Mouse (Mus musculus): ENCODE measurements at regions not wholly inside any gene's neighbourhood (a gene's known extent, or its start where the extent isn't known, plus 50 kb on each side); places are given as distances from the start of the nearest gene placed in this dataset.

GRCm38 (mm10) chr2:51236852-51237251 is 87.9 kb upstream of the Rnd3 start:
- Histone ChIP-seq H3K4me3 (ENCODE audit: low read depth, low read length) (no peak overlapping the region), H3K27ac (ENCODE audit: low read length) (no peak overlapping the region), H3K27me3 (ENCODE audit: control insufficient read depth, insufficient read depth, low read length) (no peaks in the 10 kb centered on the region), H3K36me3 (ENCODE audit: control insufficient read depth, insufficient read depth, low read length) (no peaks in the 10 kb centered on the region), H3K4me1 (ENCODE audit: control insufficient read depth, insufficient read depth, low read length) (peaks cover 6% of the 10 kb centered on the region), H3K9ac (replicated peaks; ENCODE audit: low read depth, low read length) (no peak overlapping the region), H3K9me3 (ENCODE audit: control insufficient read depth, low read depth, low read length) (no peaks in the 10 kb centered on the region), H3K4me2 (replicated peaks; ENCODE audit: low read depth, low read length) (no peak overlapping the region)
- WGBS = 29% methylated on average over 3 of the region's 3 CpGs
- ATAC-seq (ENCODE audit: insufficient number of reproducible peaks, insufficient read depth, low FRiP score, low read depth) = no peak

- Histone ChIP-seq H3K4me3 (ENCODE audit: low read depth, low read length) (no peak overlapping the region), H3K9me3 (ENCODE audit: control insufficient read depth, low read depth, low read length) (no peaks in the 10 kb centered on the region), H3K36me3 (ENCODE audit: control insufficient read depth, insufficient read depth, low read length) (no peaks in the 10 kb centered on the region), H3K4me2 (replicated peaks; ENCODE audit: low read depth, low read length) (no peak overlapping the region), H3K27ac (ENCODE audit: low read length) (no peak overlapping the region), H3K4me1 (ENCODE audit: control insufficient read depth, insufficient read depth, low read length) (peaks cover 6% of the 10 kb centered on the region), H3K27me3 (ENCODE audit: control insufficient read depth, insufficient read depth, low read length) (no peaks in the 10 kb centered on the region), H3K9ac (replicated peaks; ENCODE audit: low read depth, low read length) (no peak overlapping the region)
- ATAC-seq (ENCODE audit: insufficient number of reproducible peaks, insufficient read depth, low FRiP score, low read depth) = no peak
- 43% methylated on average over 5 of the region's 5 CpGs for WGBS
These were observed 85.5 kb upstream of the Rnd3 start for GRCm38 (mm10) chr2:51234427-51234826.

- H3K9me3 ChIP-seq (ENCODE audit: control insufficient read depth, low read depth, low read length) = no peaks in the 10 kb centered on the region
- H3K4me3 ChIP-seq (ENCODE audit: low read depth, low read length) = no peak overlapping the region
- no peak for ATAC-seq (ENCODE audit: insufficient number of reproducible peaks, insufficient read depth, low FRiP score, low read depth)
- H3K27ac ChIP-seq (ENCODE audit: low read length) = no peak overlapping the region
- 38% methylated on average over 1 of the region's 1 CpGs for WGBS
- no peaks in the 10 kb centered on the region for H3K27me3 ChIP-seq (ENCODE audit: control insufficient read depth, insufficient read depth, low read length)
- 0 out of 2 replicates have a peak, but pooled peaks cover 3% of the 10 kb centered on the region for H3K4me1 ChIP-seq (ENCODE audit: control insufficient read depth, insufficient read depth, low read length)
- H3K4me2 ChIP-seq (replicated peaks; ENCODE audit: low read depth, low read length) = no peak overlapping the region
- H3K9ac ChIP-seq (replicated peaks; ENCODE audit: low read depth, low read length) = no peak overlapping the region
- no peaks in the 10 kb centered on the region for H3K36me3 ChIP-seq (ENCODE audit: control insufficient read depth, insufficient read depth, low read length)
These were observed 73.9 kb upstream of the Rnd3 start for GRCm38 (mm10) chr2:51222851-51223250.

- H3K27ac ChIP-seq (ENCODE audit: low read length) = no peak overlapping the region; the same call in 1 of the 2 replicates
- no peak overlapping the region for H3K4me3 ChIP-seq (ENCODE audit: low read depth, low read length)
- H3K4me1 ChIP-seq (ENCODE audit: control insufficient read depth, insufficient read depth, low read length) = 0 out of 2 replicates have a peak, but pooled peaks cover 3% of the 10 kb centered on the region
- no peak overlapping the region for H3K4me2 ChIP-seq (replicated peaks; ENCODE audit: low read depth, low read length)
- WGBS = 22% methylated on average over 6 of the region's 6 CpGs
- no peaks in the 10 kb centered on the region for H3K36me3 ChIP-seq (ENCODE audit: control insufficient read depth, insufficient read depth, low read length)
- no peak for ATAC-seq (ENCODE audit: insufficient number of reproducible peaks, insufficient read depth, low FRiP score, low read depth)
- no peaks in the 10 kb centered on the region for H3K9me3 ChIP-seq (ENCODE audit: control insufficient read depth, low read depth, low read length)
- no peaks in the 10 kb centered on the region for H3K27me3 ChIP-seq (ENCODE audit: control insufficient read depth, insufficient read depth, low read length)
- no peak overlapping the region for H3K9ac ChIP-seq (replicated peaks; ENCODE audit: low read depth, low read length)
These were observed 70.8 kb upstream of the Rnd3 start for GRCm38 (mm10) chr2:51219714-51220113.

- 49% methylated on average over 7 of the region's 7 CpGs for WGBS
- Histone ChIP-seq H3K27ac (ENCODE audit: low read length) (no peak overlapping the region), H3K36me3 (ENCODE audit: control insufficient read depth, insufficient read depth, low read length) (no peaks in the 10 kb centered on the region), H3K4me1 (ENCODE audit: control insufficient read depth, insufficient read depth, low read length) (no peaks in the 10 kb centered on the region), H3K9me3 (ENCODE audit: control insufficient read depth, low read depth, low read length) (no peaks in the 10 kb centered on the region), H3K27me3 (ENCODE audit: control insufficient read depth, insufficient read depth, low read length) (no peaks in the 10 kb centered on the region), H3K9ac (replicated peaks; ENCODE audit: low read depth, low read length) (no peak overlapping the region), H3K4me2 (replicated peaks; ENCODE audit: low read depth, low read length) (no peak overlapping the region), H3K4me3 (ENCODE audit: low read depth, low read length) (no peak overlapping the region)
- ATAC-seq (ENCODE audit: insufficient number of reproducible peaks, insufficient read depth, low FRiP score, low read depth) = no peak
These were observed 58.5 kb upstream of the Rnd3 start for GRCm38 (mm10) chr2:51207150-51208022.

GRCm38 (mm10) chr2:51206332-51206731 is 57.4 kb upstream of the Rnd3 start:
- 22% methylated on average over 4 of the region's 4 CpGs for WGBS
- H3K9ac ChIP-seq (replicated peaks; ENCODE audit: low read depth, low read length) = no peak overlapping the region
- H3K27me3 ChIP-seq (ENCODE audit: control insufficient read depth, insufficient read depth, low read length) = no peaks in the 10 kb centered on the region
- H3K4me3 ChIP-seq (ENCODE audit: low read depth, low read length) = no peak overlapping the region
- no peaks in the 10 kb centered on the region for H3K4me1 ChIP-seq (ENCODE audit: control insufficient read depth, insufficient read depth, low read length)
- ATAC-seq (ENCODE audit: insufficient number of reproducible peaks, insufficient read depth, low FRiP score, low read depth) = no peak
- no peak overlapping the region for H3K27ac ChIP-seq (ENCODE audit: low read length)
- H3K36me3 ChIP-seq (ENCODE audit: control insufficient read depth, insufficient read depth, low read length) = no peaks in the 10 kb centered on the region
- H3K9me3 ChIP-seq (ENCODE audit: control insufficient read depth, low read depth, low read length) = no peaks in the 10 kb centered on the region
- no peak overlapping the region for H3K4me2 ChIP-seq (replicated peaks; ENCODE audit: low read depth, low read length)

Data from stomach, embryonic 14.5 days (tissue).